Mouse (Mus musculus): ENCODE results near the gene Clstn2. TPM values are rescaled to one million over a fixed set of nuclear protein-coding genes. Genes with fewer than 3 reads are reported as not detected.

The Clstn2 gene
- total and polyA plus RNA-seq, 3 experiments, result 0.05 TPM; not detected in 2

DNA sequence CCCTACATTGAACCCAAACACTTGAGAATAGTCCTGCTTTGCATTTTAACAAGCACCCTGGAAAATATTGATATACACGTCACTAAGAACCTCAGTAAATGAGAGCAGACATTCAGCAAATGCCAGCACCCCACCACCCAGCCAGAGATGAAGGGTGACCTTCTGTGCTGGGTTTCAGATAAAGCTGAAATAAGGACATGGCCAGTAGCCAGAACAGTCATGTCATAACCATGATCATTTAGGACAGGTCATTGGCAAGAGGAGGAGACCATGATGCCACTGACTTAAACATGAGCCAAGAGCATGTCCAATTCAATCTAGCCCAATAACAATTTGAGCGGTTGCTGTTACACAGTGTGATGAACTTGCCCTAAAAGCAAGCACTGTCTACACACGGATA lies 201.8 kb downstream of the Clstn2 start:
- Histone ChIP-seq H3K4me3 (ENCODE audit: low read depth, low read length) (no peak overlapping the region), H3K9me3 (replicated peaks) (peaks cover 57% of the 10 kb centered on the region), H3K27me3 (ENCODE audit: insufficient read depth, low read length) (no peaks in the 10 kb centered on the region), H3K36me3 (replicated peaks) (no peaks in the 10 kb centered on the region), H3K4me1 (ENCODE audit: insufficient read depth, low read depth, low read length) (no peaks in the 10 kb centered on the region)
- ATAC-seq (ENCODE audit: extremely low read depth, insufficient number of reproducible peaks, low FRiP score, poor library complexity, severe bottlenecking) (no peak), DNase-seq (ENCODE audit: low spot score) (no peak)
- TF ChIP-seq TAL1 (conservative IDR thresholded peaks at IDR 0.05; ENCODE audit: low read depth, low read length) (no peak), GATA2 (IDR thresholded peaks at IDR 0.05; ENCODE audit: borderline replicate concordance, low read depth, low read length) (no peak), POLR2AphosphoS5 (IDR thresholded peaks at IDR 0.05; ENCODE audit: insufficient replicate concordance, low read depth, low read length) (no peak), GATA1 (IDR thresholded peaks at IDR 0.05; ENCODE audit: borderline replicate concordance, low read length) (no peak), CTCF (IDR thresholded peaks at IDR 0.05; ENCODE audit: low read depth, low read length) (no peak)

DNA sequence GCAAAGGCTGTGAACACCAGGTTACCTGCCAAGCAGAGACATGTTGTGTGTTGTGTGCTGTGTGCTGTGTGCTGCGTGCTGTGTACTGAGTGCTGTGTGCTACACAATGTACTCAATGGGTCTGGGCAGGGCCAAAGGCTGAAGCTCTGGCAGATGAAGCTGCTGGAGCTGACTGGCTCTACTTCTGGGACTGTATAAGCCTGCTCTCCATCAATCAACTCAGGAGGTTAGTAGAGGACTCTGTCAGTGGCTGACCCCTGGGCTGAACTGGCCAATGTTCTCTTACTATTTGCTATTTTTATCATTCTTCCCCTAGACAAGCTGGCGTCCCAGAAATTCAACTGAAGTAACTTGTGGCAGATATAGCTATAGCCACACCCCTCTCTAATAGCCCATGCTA lies 203.1 kb downstream of the Clstn2 start:
- TF ChIP-seq POLR2AphosphoS5 (IDR thresholded peaks at IDR 0.05; ENCODE audit: insufficient replicate concordance, low read depth, low read length) (no peak), GATA1 (IDR thresholded peaks at IDR 0.05; ENCODE audit: borderline replicate concordance, low read length) (no peak), TAL1 (conservative IDR thresholded peaks at IDR 0.05; ENCODE audit: low read depth, low read length) (no peak), GATA2 (IDR thresholded peaks at IDR 0.05; ENCODE audit: borderline replicate concordance, low read depth, low read length) (no peak), CTCF (IDR thresholded peaks at IDR 0.05; ENCODE audit: low read depth, low read length) (no peak)
- ATAC-seq (ENCODE audit: extremely low read depth, insufficient number of reproducible peaks, low FRiP score, poor library complexity, severe bottlenecking), result no peak

DNA sequence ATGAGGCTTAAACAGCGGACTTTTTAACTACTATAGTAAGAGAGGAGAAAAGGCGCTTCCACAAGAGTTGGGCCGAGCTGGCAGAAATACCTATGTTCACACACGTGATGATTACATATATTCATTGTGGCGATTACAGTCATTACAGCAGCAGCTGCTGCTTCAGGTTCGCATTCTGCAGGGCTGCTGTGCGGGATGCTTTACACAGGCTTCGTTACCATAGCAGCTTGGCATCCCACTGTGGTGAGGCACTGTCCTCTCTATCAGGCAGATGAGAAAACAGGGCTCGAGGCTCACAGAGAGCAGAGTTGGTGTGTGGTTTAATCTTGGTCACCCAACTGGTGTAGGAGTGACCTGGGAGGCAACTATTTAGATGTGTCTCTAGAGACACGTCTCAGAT lies 205.3 kb downstream of the Clstn2 start:
- ATAC-seq (ENCODE audit: extremely low read depth, insufficient number of reproducible peaks, low FRiP score, poor library complexity, severe bottlenecking) (no peak), DNase-seq (ENCODE audit: low spot score) (no peak)
- Histone ChIP-seq H3K27me3 (ENCODE audit: insufficient read depth, low read length) (no peaks in the 10 kb centered on the region), H3K4me3 (ENCODE audit: low read depth, low read length) (no peak overlapping the region), H3K9me3 (replicated peaks) (peaks cover 81% of the 10 kb centered on the region), H3K4me1 (ENCODE audit: insufficient read depth, low read depth, low read length) (no peaks in the 10 kb centered on the region), H3K36me3 (replicated peaks) (no peaks in the 10 kb centered on the region)
- TF ChIP-seq CTCF (IDR thresholded peaks at IDR 0.05; ENCODE audit: low read depth, low read length) (no peak), POLR2AphosphoS5 (IDR thresholded peaks at IDR 0.05; ENCODE audit: insufficient replicate concordance, low read depth, low read length) (no peak), TAL1 (conservative IDR thresholded peaks at IDR 0.05; ENCODE audit: low read depth, low read length) (no peak), GATA2 (IDR thresholded peaks at IDR 0.05; ENCODE audit: borderline replicate concordance, low read depth, low read length) (no peak), GATA1 (IDR thresholded peaks at IDR 0.05; ENCODE audit: borderline replicate concordance, low read length) (no peak)

More for the DNA sequence above, 203.1 kb downstream of the Clstn2 start:
- Histone ChIP-seq H3K9me3 (replicated peaks) (peaks cover 66% of the 10 kb centered on the region), H3K4me3 (ENCODE audit: low read depth, low read length) (no peak overlapping the region), H3K27me3 (ENCODE audit: insufficient read depth, low read length) (no peaks in the 10 kb centered on the region), H3K36me3 (replicated peaks) (no peaks in the 10 kb centered on the region), H3K4me1 (ENCODE audit: insufficient read depth, low read depth, low read length) (no peaks in the 10 kb centered on the region)
- no peak for DNase-seq (ENCODE audit: low spot score)

DNA sequence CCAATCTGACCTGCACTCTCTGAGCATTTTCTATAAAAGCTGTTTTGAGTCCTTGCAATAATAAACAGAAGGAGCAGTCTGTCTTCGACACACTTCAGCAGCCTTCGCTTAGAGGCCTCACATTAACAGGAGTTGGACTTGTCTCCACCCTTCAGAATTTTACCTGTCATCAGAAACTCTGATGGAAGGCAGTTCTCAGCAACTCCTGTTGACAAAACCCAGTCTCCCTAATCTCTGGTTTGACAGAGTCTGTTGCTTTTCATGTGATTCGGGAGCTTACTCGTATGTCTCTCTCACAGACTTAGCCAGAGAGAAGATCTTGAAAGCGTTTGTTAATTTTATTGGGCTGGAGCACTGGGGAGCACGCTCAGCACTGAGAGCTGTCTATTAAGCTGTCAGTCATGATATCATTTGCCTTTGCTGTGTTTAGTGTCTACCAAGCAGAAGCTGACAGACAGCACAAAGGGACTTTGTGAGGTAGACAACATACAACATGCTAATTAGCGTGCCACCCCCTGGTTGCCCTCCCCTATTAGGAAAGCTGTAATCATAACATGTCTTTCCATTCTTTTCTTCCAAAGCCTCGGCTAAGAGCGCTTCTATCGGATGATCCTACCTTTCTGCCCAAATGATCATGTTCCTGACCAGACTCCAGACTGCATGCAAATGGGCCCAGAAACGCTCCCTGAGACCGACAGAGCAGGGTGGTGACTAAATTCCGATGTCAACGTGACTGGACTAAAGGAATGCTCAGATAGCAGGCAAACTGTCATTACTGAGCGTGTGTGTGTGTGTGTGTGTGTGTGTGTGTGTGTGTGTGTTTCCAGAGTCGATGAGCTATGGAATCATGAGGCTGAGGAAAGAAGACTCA lies 206.7 kb downstream of the Clstn2 start:
- Histone ChIP-seq H3K9me3 (replicated peaks) (peaks cover 71% of the 10 kb centered on the region), H3K4me3 (ENCODE audit: low read depth, low read length) (no peak overlapping the region), H3K4me1 (ENCODE audit: insufficient read depth, low read depth, low read length) (no peaks in the 10 kb centered on the region), H3K36me3 (replicated peaks) (no peaks in the 10 kb centered on the region), H3K27me3 (ENCODE audit: insufficient read depth, low read length) (no peaks in the 10 kb centered on the region)
- TF ChIP-seq CTCF (IDR thresholded peaks at IDR 0.05; ENCODE audit: low read depth, low read length) (no peak), GATA1 (IDR thresholded peaks at IDR 0.05; ENCODE audit: borderline replicate concordance, low read length) (no peak), POLR2AphosphoS5 (IDR thresholded peaks at IDR 0.05; ENCODE audit: insufficient replicate concordance, low read depth, low read length) (no peak), GATA2 (IDR thresholded peaks at IDR 0.05; ENCODE audit: borderline replicate concordance, low read depth, low read length) (no peak), TAL1 (conservative IDR thresholded peaks at IDR 0.05; ENCODE audit: low read depth, low read length) (no peak)
- DNase-seq (ENCODE audit: low spot score) (no peak), ATAC-seq (ENCODE audit: extremely low read depth, insufficient number of reproducible peaks, low FRiP score, poor library complexity, severe bottlenecking) (no peak)

DNA sequence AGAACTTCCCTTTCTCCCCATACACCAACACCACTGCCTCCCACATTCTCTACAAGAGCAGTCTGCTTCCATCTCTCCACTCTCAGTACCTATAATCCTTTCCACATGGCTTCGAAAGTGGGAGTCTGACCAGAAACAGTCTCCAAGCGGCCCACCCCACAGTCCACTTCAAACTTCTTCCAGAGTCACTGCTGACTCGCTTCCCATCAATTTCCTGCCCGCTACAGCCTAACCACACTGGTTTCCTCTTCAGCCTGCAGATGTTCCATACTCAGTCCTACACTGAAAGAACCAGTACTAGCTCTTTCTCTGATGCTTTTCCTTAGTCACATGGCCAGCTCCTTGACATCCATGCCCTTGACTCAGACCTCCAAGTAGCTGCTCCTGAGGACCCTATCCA lies 215.9 kb downstream of the Clstn2 start:
- no peak for TF ChIP-seq POLR2AphosphoS5 (IDR thresholded peaks at IDR 0.05; ENCODE audit: insufficient replicate concordance, low read depth, low read length)
- TF ChIP-seq TAL1 (conservative IDR thresholded peaks at IDR 0.05; ENCODE audit: low read depth, low read length), result no peak
- TF ChIP-seq CTCF (IDR thresholded peaks at IDR 0.05; ENCODE audit: low read depth, low read length), result no peak
- TF ChIP-seq GATA1 (IDR thresholded peaks at IDR 0.05; ENCODE audit: borderline replicate concordance, low read length), result no peak
- no peak for TF ChIP-seq GATA2 (IDR thresholded peaks at IDR 0.05; ENCODE audit: borderline replicate concordance, low read depth, low read length)
- ATAC-seq (ENCODE audit: extremely low read depth, insufficient number of reproducible peaks, low FRiP score, poor library complexity, severe bottlenecking) (no peak), DNase-seq (ENCODE audit: low spot score) (no peak)
- no peaks in the 10 kb centered on the region for H3K4me1 ChIP-seq (ENCODE audit: insufficient read depth, low read depth, low read length)
- no peaks in the 10 kb centered on the region for H3K27me3 ChIP-seq (ENCODE audit: insufficient read depth, low read length)
- H3K9me3 ChIP-seq (replicated peaks), result peaks cover 23% of the 10 kb centered on the region
- H3K36me3 ChIP-seq (replicated peaks), result no peaks in the 10 kb centered on the region
- no peak overlapping the region for H3K4me3 ChIP-seq (ENCODE audit: low read depth, low read length)

DNA sequence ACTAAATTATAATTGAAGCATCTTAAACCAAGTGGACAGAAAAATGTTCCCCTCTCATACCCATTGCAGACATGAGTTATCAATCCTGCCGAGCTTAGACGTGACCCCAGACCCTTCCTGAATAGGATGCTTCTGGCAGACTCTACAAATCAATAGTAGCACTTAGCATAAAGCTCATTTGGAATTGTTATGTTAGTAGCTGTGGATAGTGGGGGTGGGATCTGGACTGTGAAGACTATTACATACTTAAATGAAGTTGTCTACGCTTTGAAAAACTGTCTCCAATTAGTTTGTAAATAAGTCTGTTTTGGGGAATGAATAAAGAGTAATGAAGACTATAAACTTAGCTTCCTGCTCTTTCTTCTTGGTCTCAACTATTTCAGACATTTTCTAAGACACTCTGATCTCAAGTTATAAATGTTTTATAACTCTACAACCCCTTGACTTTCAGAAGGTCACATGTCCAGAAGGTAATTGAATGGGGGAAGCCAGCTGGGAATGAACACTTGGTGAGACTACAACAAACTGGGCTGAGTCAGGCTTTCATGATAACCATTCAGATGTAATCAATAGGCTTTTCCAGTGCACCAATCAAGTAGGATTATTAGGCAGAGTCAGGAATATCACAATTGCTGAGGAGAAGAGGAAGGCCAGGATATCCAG lies 216.7 kb downstream of the Clstn2 start:
- peaks cover 23% of the 10 kb centered on the region for H3K9me3 ChIP-seq (replicated peaks)

More for the DNA sequence above, 216.7 kb downstream of the Clstn2 start:
- Histone ChIP-seq H3K27me3 (ENCODE audit: insufficient read depth, low read length) (no peaks in the 10 kb centered on the region), H3K4me3 (ENCODE audit: low read depth, low read length) (no peak overlapping the region), H3K4me1 (ENCODE audit: insufficient read depth, low read depth, low read length) (no peaks in the 10 kb centered on the region), H3K36me3 (replicated peaks) (no peaks in the 10 kb centered on the region)
- no peak for ATAC-seq (ENCODE audit: extremely low read depth, insufficient number of reproducible peaks, low FRiP score, poor library complexity, severe bottlenecking)
- no peak for DNase-seq (ENCODE audit: low spot score)
- no peak for TF ChIP-seq CTCF (IDR thresholded peaks at IDR 0.05; ENCODE audit: low read depth, low read length)
- TF ChIP-seq TAL1 (conservative IDR thresholded peaks at IDR 0.05; ENCODE audit: low read depth, low read length), result no peak
- TF ChIP-seq GATA2 (IDR thresholded peaks at IDR 0.05; ENCODE audit: borderline replicate concordance, low read depth, low read length), result no peak
- TF ChIP-seq POLR2AphosphoS5 (IDR thresholded peaks at IDR 0.05; ENCODE audit: insufficient replicate concordance, low read depth, low read length), result no peak
- TF ChIP-seq GATA1 (IDR thresholded peaks at IDR 0.05; ENCODE audit: borderline replicate concordance, low read length), result no peak
